Mouse (Mus musculus) spleen, postnatal 0 days (tissue): ENCODE results near the gene Tex12. TPM values are rescaled to one million over a fixed set of nuclear protein-coding genes. Genes with fewer than 3 reads are reported as not detected.

Experiments
- polyA plus RNA-seq: library from polyadenylated mRNA; unstranded; fragments of >200 nt; fragmentation: Nextera tagmentation; extraction: Ambion mirVana; gene quantifications from 2 replicates; pipeline ENCODE4 v1.2.1, GENCODE M21; 2015

Gene Tex12
- polyA plus RNA-seq, result 0.15 TPM in 1 of 2 replicates, not detected in the other

DNA sequence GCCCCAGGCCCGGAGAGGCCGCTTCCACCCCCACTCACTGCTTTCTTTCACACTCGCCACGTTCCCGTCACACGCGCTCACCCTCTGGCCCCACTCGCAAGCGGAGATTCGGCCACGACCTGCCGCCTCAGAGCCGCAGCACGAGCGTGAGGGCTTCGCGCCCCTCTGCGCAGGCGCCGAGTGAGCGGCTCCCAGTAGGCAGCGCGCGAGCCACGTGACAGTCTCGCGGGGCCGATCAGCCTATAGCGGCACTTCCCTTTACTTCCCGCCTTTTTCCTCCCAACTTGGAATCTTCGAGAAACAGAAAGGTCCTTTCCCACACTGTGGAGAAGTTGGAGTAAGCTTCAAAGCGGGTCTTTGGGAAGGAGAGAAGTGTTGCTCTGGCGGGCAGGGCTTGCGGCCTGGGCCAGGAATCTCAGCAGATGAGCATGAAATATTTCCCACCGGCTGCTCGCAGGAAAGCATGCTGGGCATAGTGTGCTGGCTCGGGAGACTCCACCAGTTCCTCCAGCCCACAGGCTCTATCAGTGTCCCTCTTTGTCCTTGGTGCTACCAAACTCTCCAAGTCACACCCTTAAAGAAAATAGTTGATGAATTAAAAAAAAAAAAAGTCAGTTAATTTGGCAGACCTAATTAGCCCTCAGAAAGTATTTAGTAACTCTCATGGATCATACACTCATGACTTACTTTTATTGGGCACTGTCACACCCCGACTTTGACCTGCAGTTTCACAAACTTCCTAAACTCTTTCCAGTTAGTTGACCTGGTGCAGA lies at the start of gene Tex12:
Tex12 (minus strand) TSS at position 181 of the 773 bp plus-strand sequence.

DNA sequence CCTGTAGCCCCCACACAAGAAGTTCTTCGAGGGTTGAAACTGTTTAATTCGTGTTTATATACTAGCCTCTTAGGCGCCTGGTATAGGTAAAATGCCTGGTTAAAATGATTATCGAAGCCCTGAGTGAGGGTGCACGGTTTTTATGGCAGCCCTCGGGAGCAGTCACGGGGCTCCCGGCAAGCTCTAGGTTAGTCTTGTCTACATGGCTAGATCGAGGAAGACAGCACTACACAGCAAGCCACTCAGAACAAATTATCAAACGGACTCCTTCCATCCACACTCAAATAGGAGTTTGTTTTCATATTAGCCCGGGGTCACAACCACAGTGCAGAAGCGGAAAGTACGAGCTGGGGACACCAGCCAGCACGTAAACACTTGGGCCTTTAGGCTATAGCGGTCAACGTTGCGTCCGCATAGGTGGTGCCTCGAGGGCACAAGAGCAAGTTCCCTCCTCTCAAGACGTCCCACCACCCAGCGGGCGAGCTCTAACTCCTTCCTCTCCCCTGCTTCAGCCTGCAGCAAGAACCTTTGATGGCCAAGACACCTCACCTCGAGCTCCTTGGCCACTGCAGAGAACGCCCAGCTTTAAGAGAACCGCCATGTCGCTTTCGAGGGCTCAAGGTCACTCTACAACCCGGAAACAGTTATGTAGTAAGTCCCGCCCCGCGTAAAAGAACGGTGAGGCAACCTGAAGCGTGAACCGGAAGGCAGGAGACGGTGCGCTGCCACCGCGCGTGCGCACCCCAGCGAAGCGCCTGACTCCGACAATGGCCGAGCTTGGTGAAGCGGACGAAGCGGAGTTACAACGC lies 42.3 kb upstream of the Tex12 start, which contains the start of the genes Sdhd and Timm8b:
Sdhd (minus strand) TSS at position 624 of the 809 bp plus-strand sequence.
Timm8b (plus strand) TSS at position 722 of the 809 bp plus-strand sequence.

DNA sequence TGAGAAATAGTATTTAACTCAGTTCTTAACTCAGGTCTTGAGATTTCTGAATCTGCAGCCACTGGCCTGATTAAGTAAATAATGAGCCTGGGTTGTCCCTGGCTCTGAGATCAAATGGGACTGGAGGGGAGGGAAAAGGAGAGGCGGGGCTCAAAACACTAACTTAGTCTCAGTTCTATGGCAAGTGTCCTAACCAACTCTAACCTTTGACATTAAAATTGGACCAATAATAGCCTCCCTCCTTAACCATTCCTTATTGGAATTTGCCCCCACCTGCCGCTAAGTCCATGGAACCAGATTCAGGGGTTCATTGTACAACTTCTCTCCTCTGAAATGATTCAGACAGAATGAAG lies 6.1 kb downstream of the Tex12 start, which contains the start of gene Bco2:
Bco2 (minus strand) TSS at position 88 of the 353 bp plus-strand sequence.

DNA sequence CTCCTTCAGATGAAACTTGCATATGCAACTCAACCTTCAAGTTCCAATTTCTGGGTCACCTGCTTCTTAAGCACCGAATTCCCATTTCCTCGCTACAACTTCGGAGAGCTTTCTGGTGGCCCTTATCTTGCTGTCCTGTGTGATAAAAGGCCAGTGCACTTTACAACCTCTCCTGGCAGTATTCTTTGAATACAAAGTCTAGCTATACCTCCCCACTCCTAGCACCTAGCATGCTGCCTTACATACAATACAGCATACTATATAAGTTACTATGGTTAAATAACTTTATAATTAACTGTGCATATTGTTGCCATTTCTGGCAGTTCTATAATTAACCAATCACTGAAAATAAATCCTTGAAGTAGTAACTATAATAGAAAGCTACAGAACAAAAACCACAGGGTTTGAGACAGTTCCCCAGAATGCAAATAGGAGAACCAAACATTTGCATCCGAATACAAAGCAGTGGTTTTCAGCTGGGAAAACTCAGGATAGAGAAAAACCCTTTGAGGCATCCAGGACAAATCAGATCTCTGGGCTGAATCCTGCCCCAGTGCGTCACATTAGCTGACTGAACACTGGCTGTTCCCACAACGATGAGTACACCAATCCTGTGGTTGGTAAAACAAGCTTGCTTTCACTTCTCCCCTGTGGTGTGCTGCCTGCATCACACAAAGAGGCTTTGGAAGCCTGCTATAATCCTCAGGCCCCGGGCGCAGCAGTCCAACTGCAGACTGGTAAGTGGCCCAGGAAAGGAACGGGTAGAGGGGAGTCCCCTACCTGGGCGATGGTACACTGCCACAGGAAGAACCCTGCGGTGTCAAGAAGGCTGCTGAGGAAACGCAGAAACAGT lies 6.7 kb downstream of the Tex12 start, which contains the start of gene Il18:
Il18 (plus strand) TSS at position 587 of the 853 bp plus-strand sequence.

DNA sequence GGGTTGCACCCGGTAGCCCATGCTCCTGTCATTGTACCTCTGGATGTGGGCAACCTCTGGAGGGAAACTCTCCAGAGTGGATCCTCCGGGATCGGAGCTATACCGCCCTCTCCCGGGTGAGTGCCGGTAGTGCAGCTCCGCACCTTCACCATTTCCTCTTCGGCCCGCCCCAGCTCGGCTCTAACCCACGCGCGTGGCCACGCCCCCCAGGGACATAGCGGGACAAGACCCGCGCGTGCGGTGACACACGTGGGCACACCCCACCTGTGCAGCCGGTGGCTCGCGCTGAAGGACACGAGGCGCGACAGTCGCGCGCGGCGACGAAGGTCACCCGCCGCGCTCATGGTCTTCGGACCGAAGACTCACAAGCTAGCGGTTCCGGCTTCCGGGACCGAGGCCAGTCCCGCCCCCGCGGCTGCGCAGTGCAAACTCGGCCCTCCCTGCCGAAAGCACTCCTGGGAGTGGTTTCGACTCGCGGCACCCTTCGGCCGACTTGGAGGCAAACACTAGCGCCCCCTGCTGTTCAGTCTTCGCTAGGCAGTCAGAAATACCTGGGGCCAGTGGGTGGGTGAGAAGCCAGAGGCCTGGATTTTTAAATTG lies 32.7 kb downstream of the Tex12 start, which contains the start of gene Pts:
Pts (minus strand) TSS at position 432 of the 600 bp plus-strand sequence.

Other genes starting within 250 kb of the Tex12 start
- 246 and 260 TPM in 2 replicates for gene Rpl10-ps3, start 216.4 kb downstream of the Tex12 start, polyA plus RNA-seq
- 0.93 and 1.1 TPM in 2 replicates for gene Plet1, start 66.8 kb downstream of the Tex12 start, polyA plus RNA-seq
- gene Pts, start 32.6 kb downstream of the Tex12 start, polyA plus RNA-seq, result 64.5 and 69.3 TPM in 2 replicates
- gene Il18, start 6.5 kb downstream of the Tex12 start, polyA plus RNA-seq, result 25.1 and 37.1 TPM in 2 replicates
- 0.35 and 0.61 TPM in 2 replicates for gene Bco2, start 6.1 kb downstream of the Tex12 start, polyA plus RNA-seq
- gene Sdhd, start 42.5 kb upstream of the Tex12 start, polyA plus RNA-seq, result 257 TPM in 2 replicates
- gene Timm8b, start 42.6 kb upstream of the Tex12 start, polyA plus RNA-seq, result 165 and 173 TPM in 2 replicates
- gene Pih1d2, start 56.0 kb upstream of the Tex12 start, polyA plus RNA-seq, result 1.3 and 1.5 TPM in 2 replicates
- 13.8 and 15.5 TPM in 2 replicates for gene Nkapd1, start 56.1 kb upstream of the Tex12 start, polyA plus RNA-seq
- 26.0 and 31.2 TPM in 2 replicates for gene Dlat, start 98.5 kb upstream of the Tex12 start, polyA plus RNA-seq
- 0.77 and 1.0 TPM in 2 replicates for gene Dixdc1, start 178.2 kb upstream of the Tex12 start, polyA plus RNA-seq
- 1.9 and 2.0 TPM in 2 replicates for gene 2310030G06Rik, start 185.2 kb upstream of the Tex12 start, polyA plus RNA-seq
- gene Cryab, start 190.0 kb upstream of the Tex12 start, polyA plus RNA-seq, result 28.7 and 32.9 TPM in 2 replicates
- gene Hspb2, start 191.0 kb upstream of the Tex12 start, polyA plus RNA-seq, result 2.6 and 3.6 TPM in 2 replicates
- 9.2 and 11.6 TPM in 2 replicates for gene Fdxacb1, start 206.9 kb upstream of the Tex12 start, polyA plus RNA-seq
- 14.4 and 14.8 TPM in 2 replicates for gene Alg9, start 213.7 kb upstream of the Tex12 start, polyA plus RNA-seq
- 28.0 and 29.5 TPM in 2 replicates for gene 1110032A03Rik, start 214.2 kb upstream of the Tex12 start, polyA plus RNA-seq